Mouse (Mus musculus): ENCODE results near the gene Zbed4. TPM values are rescaled to one million over a fixed set of nuclear protein-coding genes. Genes with fewer than 3 reads are reported as not detected.
"Not testable (repeated sequence)": the region's sequence is repeated elsewhere in the genome, so short reads cannot be mapped to it uniquely, and the experiment has no call there.

The Zbed4 gene
- 12.4 and 26.8 TPM in 2 replicates for polyA plus RNA-seq (2014; fragmentation: Nextera tagmentation; extraction: Ambion mirVana)

- under 1% methylated on average over 73 of the region's 119 CpGs for WGBS
- peak; percentile 74 for ATAC-seq (ENCODE audit: low FRiP score, low TSS enrichment)
- H3K9ac ChIP-seq (ENCODE audit: low read depth, low read length) = peak within 1 kb of the TSS; percentile 90
Observed at GRCm38 (mm10) chr15:88751564-88752402, at the start of gene Zbed4. Gene Zbed4 (plus strand): TSS chr15:88751660.

GRCm38 (mm10) chr15:88702501-88702900 is 49.0 kb upstream of the Zbed4 start:
- Histone ChIP-seq H3K36me3 (ENCODE audit: control insufficient read depth, insufficient read depth, low read length) (peaks cover 96% of the 10 kb centered on the region), H3K9me3 (ENCODE audit: control insufficient read depth, low read length) (no peaks in the 10 kb centered on the region), H3K27ac (ENCODE audit: low read depth, low read length) (no peak overlapping the region), H3K27me3 (ENCODE audit: control insufficient read depth, insufficient read depth, low read length) (no peaks in the 10 kb centered on the region), H3K4me3 (ENCODE audit: low read length) (no peak overlapping the region), H3K9ac (ENCODE audit: low read depth, low read length) (no peak overlapping the region), H3K4me1 (ENCODE audit: control insufficient read depth, insufficient read depth, low read length) (no peaks in the 10 kb centered on the region), H3K4me2 (replicated peaks; ENCODE audit: low read depth, low read length) (no peak overlapping the region)
- 91% methylated on average over 3 of the region's 3 CpGs for WGBS
- no peak for ATAC-seq (ENCODE audit: low FRiP score, low TSS enrichment)

More at GRCm38 (mm10) chr15:88751564-88752402, at the start of gene Zbed4:
- H3K9me3 ChIP-seq (ENCODE audit: control insufficient read depth, low read length) = no peaks in the 10 kb centered on the region
- peaks cover 6% of the 10 kb centered on the region; the same call in 1 of the 2 replicates for H3K36me3 ChIP-seq (ENCODE audit: control insufficient read depth, insufficient read depth, low read length)
- H3K4me2 ChIP-seq (replicated peaks; ENCODE audit: low read depth, low read length) = peak within 1 kb of the TSS; percentile 72
- H3K27ac ChIP-seq (ENCODE audit: low read depth, low read length) = peak within 1 kb of the TSS; percentile 93
- H3K4me1 ChIP-seq (ENCODE audit: control insufficient read depth, insufficient read depth, low read length) = peaks cover 15% of the 10 kb centered on the region
- peak within 1 kb of the TSS; percentile 91 for H3K4me3 ChIP-seq (ENCODE audit: low read length)
- no peaks in the 10 kb centered on the region for H3K27me3 ChIP-seq (ENCODE audit: control insufficient read depth, insufficient read depth, low read length)

- Histone ChIP-seq H3K9ac (ENCODE audit: low read depth, low read length) (no peak overlapping the region), H3K27me3 (ENCODE audit: control insufficient read depth, insufficient read depth, low read length) (no peaks in the 10 kb centered on the region), H3K9me3 (ENCODE audit: control insufficient read depth, low read length) (no peaks in the 10 kb centered on the region), H3K27ac (ENCODE audit: low read depth, low read length) (no peak overlapping the region), H3K4me1 (ENCODE audit: control insufficient read depth, insufficient read depth, low read length) (no peaks in the 10 kb centered on the region), H3K4me2 (replicated peaks; ENCODE audit: low read depth, low read length) (no peak overlapping the region), H3K36me3 (ENCODE audit: control insufficient read depth, insufficient read depth, low read length) (peaks cover 96% of the 10 kb centered on the region), H3K4me3 (ENCODE audit: low read length) (no peak overlapping the region)
- 58% methylated on average over 1 of the region's 1 CpGs for WGBS
- no peak for ATAC-seq (ENCODE audit: low FRiP score, low TSS enrichment)
Observed at GRCm38 (mm10) chr15:88704284-88704683, 47.2 kb upstream of the Zbed4 start.

GRCm38 (mm10) chr15:88706320-88706719 is 45.1 kb upstream of the Zbed4 start:
- 92% methylated on average over 6 of the region's 6 CpGs for WGBS
- Histone ChIP-seq H3K27me3 (ENCODE audit: control insufficient read depth, insufficient read depth, low read length) (no peaks in the 10 kb centered on the region), H3K4me3 (ENCODE audit: low read length) (no peak overlapping the region), H3K9me3 (ENCODE audit: control insufficient read depth, low read length) (no peaks in the 10 kb centered on the region), H3K36me3 (ENCODE audit: control insufficient read depth, insufficient read depth, low read length) (peaks cover 97% of the 10 kb centered on the region), H3K27ac (ENCODE audit: low read depth, low read length) (no peak overlapping the region), H3K4me2 (replicated peaks; ENCODE audit: low read depth, low read length) (no peak overlapping the region), H3K4me1 (ENCODE audit: control insufficient read depth, insufficient read depth, low read length) (no peaks in the 10 kb centered on the region), H3K9ac (ENCODE audit: low read depth, low read length) (no peak overlapping the region)
- ATAC-seq (ENCODE audit: low FRiP score, low TSS enrichment) = no peak

GRCm38 (mm10) chr15:88706987-88707386 is 44.5 kb upstream of the Zbed4 start:
- H3K4me1 ChIP-seq (ENCODE audit: control insufficient read depth, insufficient read depth, low read length); H3K4me3 ChIP-seq (ENCODE audit: low read length): not testable (repeated sequence)
- 78% methylated on average over 13 of the region's 13 CpGs for WGBS

GRCm38 (mm10) chr15:88708204-88708603 is 43.3 kb upstream of the Zbed4 start:
- H3K9ac ChIP-seq (ENCODE audit: low read depth, low read length) = no peak overlapping the region
- no peaks in the 10 kb centered on the region for H3K9me3 ChIP-seq (ENCODE audit: control insufficient read depth, low read length)
- H3K27ac ChIP-seq (ENCODE audit: low read depth, low read length) = no peak overlapping the region
- H3K4me2 ChIP-seq (replicated peaks; ENCODE audit: low read depth, low read length) = no peak overlapping the region
- no peaks in the 10 kb centered on the region for H3K27me3 ChIP-seq (ENCODE audit: control insufficient read depth, insufficient read depth, low read length)
- H3K4me3 ChIP-seq (ENCODE audit: low read length) = no peak overlapping the region
- H3K4me1 ChIP-seq (ENCODE audit: control insufficient read depth, insufficient read depth, low read length) = no peaks in the 10 kb centered on the region
- ATAC-seq (ENCODE audit: low FRiP score, low TSS enrichment) = no peak
- peaks cover 99% of the 10 kb centered on the region for H3K36me3 ChIP-seq (ENCODE audit: control insufficient read depth, insufficient read depth, low read length)
- WGBS = 92% methylated on average over 5 of the region's 5 CpGs

More at GRCm38 (mm10) chr15:88706987-88707386, 44.5 kb upstream of the Zbed4 start:
- peaks cover 98% of the 10 kb centered on the region for H3K36me3 ChIP-seq (ENCODE audit: control insufficient read depth, insufficient read depth, low read length)
- ATAC-seq (ENCODE audit: low FRiP score, low TSS enrichment); H3K27me3 ChIP-seq (ENCODE audit: control insufficient read depth, insufficient read depth, low read length); H3K9me3 ChIP-seq (ENCODE audit: control insufficient read depth, low read length); H3K4me2 ChIP-seq (replicated peaks; ENCODE audit: low read depth, low read length); H3K9ac ChIP-seq (ENCODE audit: low read depth, low read length); H3K27ac ChIP-seq (ENCODE audit: low read depth, low read length): not testable (repeated sequence)

GRCm38 (mm10) chr15:88708657-88709511 is 42.6 kb upstream of the Zbed4 start:
- no peak overlapping the region for H3K4me2 ChIP-seq (replicated peaks; ENCODE audit: low read depth, low read length)
- ATAC-seq (ENCODE audit: low FRiP score, low TSS enrichment) = no peak
- H3K9ac ChIP-seq (ENCODE audit: low read depth, low read length) = no peak overlapping the region
- H3K27me3 ChIP-seq (ENCODE audit: control insufficient read depth, insufficient read depth, low read length) = no peaks in the 10 kb centered on the region
- WGBS = 92% methylated on average over 13 of the region's 13 CpGs
- H3K27ac ChIP-seq (ENCODE audit: low read depth, low read length) = no peak overlapping the region
- no peak overlapping the region for H3K4me3 ChIP-seq (ENCODE audit: low read length)
- peaks cover 99% of the 10 kb centered on the region for H3K36me3 ChIP-seq (ENCODE audit: control insufficient read depth, insufficient read depth, low read length)
- no peaks in the 10 kb centered on the region for H3K4me1 ChIP-seq (ENCODE audit: control insufficient read depth, insufficient read depth, low read length)
- H3K9me3 ChIP-seq (ENCODE audit: control insufficient read depth, low read length) = no peaks in the 10 kb centered on the region

GRCm38 (mm10) chr15:88709878-88710277 is 41.6 kb upstream of the Zbed4 start:
- no peak for ATAC-seq (ENCODE audit: low FRiP score, low TSS enrichment)

More at GRCm38 (mm10) chr15:88709878-88710277, 41.6 kb upstream of the Zbed4 start:
- H3K9me3 ChIP-seq (ENCODE audit: control insufficient read depth, low read length) = no peaks in the 10 kb centered on the region
- no peak overlapping the region for H3K9ac ChIP-seq (ENCODE audit: low read depth, low read length)
- no peak overlapping the region for H3K4me3 ChIP-seq (ENCODE audit: low read length)
- H3K27ac ChIP-seq (ENCODE audit: low read depth, low read length) = no peak overlapping the region
- H3K27me3 ChIP-seq (ENCODE audit: control insufficient read depth, insufficient read depth, low read length) = no peaks in the 10 kb centered on the region
- H3K36me3 ChIP-seq (ENCODE audit: control insufficient read depth, insufficient read depth, low read length) = peaks cover 100% of the 10 kb centered on the region
- H3K4me2 ChIP-seq (replicated peaks; ENCODE audit: low read depth, low read length) = no peak overlapping the region
- WGBS = 98% methylated on average over 5 of the region's 5 CpGs
- no peaks in the 10 kb centered on the region for H3K4me1 ChIP-seq (ENCODE audit: control insufficient read depth, insufficient read depth, low read length)

Data from kidney, embryonic 14.5 days (tissue).